In the genomic region with DNA sequence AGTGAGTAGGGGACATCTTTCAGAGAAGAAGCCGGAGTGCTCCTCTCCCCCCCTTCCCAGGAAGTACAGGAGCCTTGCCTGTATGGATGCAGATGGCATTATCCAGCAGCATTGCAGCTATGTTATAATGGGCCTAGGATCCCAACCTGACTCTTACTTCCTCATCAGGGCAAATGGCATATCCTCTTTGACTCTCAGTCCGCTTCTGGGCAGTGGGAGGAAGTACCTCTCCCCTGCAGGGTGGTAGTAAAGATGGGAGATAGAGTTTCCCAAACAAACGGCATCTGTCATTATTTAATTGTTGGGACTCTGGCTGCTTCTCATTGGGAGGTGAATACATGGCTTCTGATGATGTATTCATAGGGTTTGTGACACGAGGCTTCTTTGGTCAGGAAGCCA, we compare ENCODE assay signal across 11 mouse cellular contexts. TPM values are rescaled to one million over a fixed set of nuclear protein-coding genes. Genes with fewer than 3 reads are reported as not detected.
DNase-seq lines count a peak whose midpoint lies in the region; ATAC-seq and TF ChIP-seq lines count a peak whose summit lies in the region.
"Had no signal": no experiment of that assay in that cellular context is flagged by ENCODE, and none has a peak within 500 bp of the region (broad histone marks: within the 10 kb centered on the region; RNA-seq: fewer than 3 reads in every experiment).

No protein-coding gene starts in this region.

- H3K9me3 ChIP-seq in hindbrain, postnatal 0 days (ENCODE audit: low read length) = no peaks in the 10 kb centered on the region
- H3K9me3 ChIP-seq in hindbrain, embryonic 14.5 days (ENCODE audit: control insufficient read depth, low read length) = no peaks in the 10 kb centered on the region
- H3K9me3 ChIP-seq in G1E (replicated peaks) = no peaks in the 10 kb centered on the region
- H3K9me3 ChIP-seq: forebrain, embryonic 12.5 days; neural tube, embryonic 13.5 days had no signal

- peaks cover 8% of the 10 kb centered on the region; the same call in 1 of the 2 replicates for H3K4me1 ChIP-seq in hindbrain, postnatal 0 days (ENCODE audit: insufficient read depth, low read length)
- H3K4me1 ChIP-seq in hindbrain, embryonic 14.5 days (replicated peaks; ENCODE audit: control insufficient read depth, insufficient read depth, low read length) = peaks cover 19% of the 10 kb centered on the region
- H3K4me1 ChIP-seq in G1E (ENCODE audit: insufficient read depth, low read depth, low read length) = peaks cover 78% of the 10 kb centered on the region
- H3K4me1 ChIP-seq in embryonic fibroblast, embryonic 13.5 days (ENCODE audit: control insufficient read depth, insufficient read depth, low read length) = peaks cover 14% of the 10 kb centered on the region

- TF ChIP-seq POLR2A in embryonic fibroblast, embryonic 13.5 days (IDR thresholded peaks at IDR 0.05; ENCODE audit: low read depth, low read length) = no peak

- ATAC-seq in hindbrain, postnatal 0 days = no peak
- ATAC-seq in hindbrain, embryonic 14.5 days (ENCODE audit: low FRiP score) = no peak
- ATAC-seq in G1E (ENCODE audit: extremely low read depth, insufficient number of reproducible peaks, low FRiP score, poor library complexity, severe bottlenecking) = no peak
- ATAC-seq in megakaryocyte, adult 5-6 weeks (ENCODE audit: poor library complexity, severe bottlenecking) = peak; percentile 49

- no peak for TF ChIP-seq CTCF in hindbrain, postnatal 0 days (IDR thresholded peaks at IDR 0.05; ENCODE audit: low read depth)
- no peak for TF ChIP-seq CTCF in G1E (IDR thresholded peaks at IDR 0.05; ENCODE audit: low read depth, low read length)
- TF ChIP-seq CTCF in embryonic fibroblast, embryonic 13.5 days (IDR thresholded peaks at IDR 0.05; ENCODE audit: borderline replicate concordance, insufficient read depth, low read length) = no peak

- no peak overlapping the region for H3K27ac ChIP-seq in hindbrain, postnatal 0 days
- no peak overlapping the region for H3K27ac ChIP-seq in hindbrain, embryonic 14.5 days
- peak overlapping the region; percentile 43; the same call in 1 of the 2 replicates for H3K27ac ChIP-seq in embryonic fibroblast, embryonic 13.5 days (ENCODE audit: insufficient read depth, low read length)
- H3K27ac ChIP-seq: forebrain, embryonic 12.5 days; neural tube, embryonic 13.5 days had no signal

- no peak overlapping the region for H3K4me2 ChIP-seq in hindbrain, postnatal 0 days (ENCODE audit: low read depth, low read length)
- H3K4me2 ChIP-seq in hindbrain, embryonic 14.5 days (replicated peaks) = no peak overlapping the region
- H3K4me2 ChIP-seq: forebrain, embryonic 12.5 days; neural tube, embryonic 13.5 days had no signal

- 0 out of 2 replicates have a peak overlapping the region, but pooled peaks have one; percentile 17 for H3K9ac ChIP-seq in hindbrain, postnatal 0 days (replicated peaks; ENCODE audit: low read length)
- H3K9ac ChIP-seq in hindbrain, embryonic 14.5 days = no peak overlapping the region
- H3K9ac ChIP-seq: forebrain, embryonic 12.5 days; neural tube, embryonic 13.5 days had no signal

- H3K4me3 ChIP-seq in hindbrain, postnatal 0 days (ENCODE audit: low read length) = no peak overlapping the region
- H3K4me3 ChIP-seq in hindbrain, embryonic 14.5 days (replicated peaks; ENCODE audit: low read length) = no peak overlapping the region
- peak overlapping the region; percentile 67; the same call in 1 of the 2 replicates for H3K4me3 ChIP-seq in G1E (ENCODE audit: low read depth, low read length)
- no peak overlapping the region for H3K4me3 ChIP-seq in embryonic fibroblast, embryonic 13.5 days (ENCODE audit: insufficient read depth, low read length)
- H3K4me3 ChIP-seq: forebrain, embryonic 12.5 days; neural tube, embryonic 13.5 days had no signal

- H3K36me3 ChIP-seq in hindbrain, postnatal 0 days (ENCODE audit: insufficient read depth, low read length) = no peaks in the 10 kb centered on the region
- H3K36me3 ChIP-seq in hindbrain, embryonic 14.5 days (replicated peaks; ENCODE audit: control insufficient read depth, insufficient read depth) = no peaks in the 10 kb centered on the region
- H3K36me3 ChIP-seq in G1E (replicated peaks) = peaks cover 74% of the 10 kb centered on the region
- H3K36me3 ChIP-seq: forebrain, embryonic 12.5 days; neural tube, embryonic 13.5 days had no signal

- no peak for DNase-seq in hindbrain, postnatal 0 days (ENCODE audit: low spot score)
- no peak for DNase-seq in hindbrain, embryonic 14.5 days (ENCODE audit: low spot score)
- DNase-seq in G1E (ENCODE audit: low spot score) = peak; percentile 54
- DNase-seq in retina, postnatal 1 day = no peak
- no peak for DNase-seq in urinary bladder, postnatal 25 days (ENCODE audit: low spot score)
- DNase-seq: cerebellum, postnatal 36 days had no signal

- 89% methylated on average over 4 of the region's 4 CpGs for WGBS in hindbrain, postnatal 0 days
- WGBS in hindbrain, embryonic 14.5 days = 87% methylated on average over 4 of the region's 4 CpGs

- H3K27me3 ChIP-seq in hindbrain, postnatal 0 days (ENCODE audit: insufficient read depth, low read length) = no peaks in the 10 kb centered on the region
- H3K27me3 ChIP-seq in hindbrain, embryonic 14.5 days (ENCODE audit: control insufficient read depth, insufficient read depth, low read length) = no peaks in the 10 kb centered on the region
- no peaks in the 10 kb centered on the region for H3K27me3 ChIP-seq in G1E (ENCODE audit: insufficient read depth, low read length)
- H3K27me3 ChIP-seq: neural tube, embryonic 13.5 days; Patski had no signal

RNA-seq across cellular contexts. Expression of gene Map2k3, which starts 4.1 kb away (rescaled TPM):
- total RNA-seq in hindbrain, postnatal 0 days (2014; rRNA removed) = 15.0 and 22.2 TPM in 2 replicates
- 23.6 and 25.3 TPM in 2 replicates for polyA plus RNA-seq in hindbrain, postnatal 0 days (2015; fragmentation: Nextera tagmentation; extraction: Ambion mirVana)
- polyA plus RNA-seq in hindbrain, embryonic 14.5 days (2014; fragmentation: Nextera tagmentation; extraction: Ambion mirVana) = 23.5 and 24.3 TPM in 2 replicates
- 24.6 and 32.1 TPM in 2 replicates for total RNA-seq in G1E (2014; fragmentation: Nextera tagmentation)
- total RNA-seq in G1E (2017) = 22.1 and 30.6 TPM in 2 replicates
- polyA plus RNA-seq in G1E (2012) = 189 and 219 TPM in 2 replicates
- polyA plus RNA-seq in embryonic fibroblast, embryonic 13.5 days (2011; ENCODE audit: insufficient read length, low read depth, missing spikeins) = 53.3 and 59.2 TPM in 2 replicates
- total RNA-seq in megakaryocyte, adult 5-6 weeks (2015) = 34.2 and 37.2 TPM in 2 replicates
- 10.5 and 16.3 TPM in 2 replicates for total RNA-seq in megakaryocyte, adult 5-6 weeks (2017)

RNA-seq across cellular contexts. Expression of gene Natd1, which starts 21.4 kb away (rescaled TPM):
- total RNA-seq in hindbrain, postnatal 0 days (2014; rRNA removed) = 36.8 and 38.7 TPM in 2 replicates
- polyA plus RNA-seq in hindbrain, postnatal 0 days (2015; fragmentation: Nextera tagmentation; extraction: Ambion mirVana) = 15.2 and 16.0 TPM in 2 replicates
- 26.2 and 32.5 TPM in 2 replicates for polyA plus RNA-seq in hindbrain, embryonic 14.5 days (2014; fragmentation: Nextera tagmentation; extraction: Ambion mirVana)
- 10.5 and 10.9 TPM in 2 replicates for total RNA-seq in G1E (2014; fragmentation: Nextera tagmentation)
- 6.4 and 7.7 TPM in 2 replicates for total RNA-seq in G1E (2017)
- 5.4 and 5.9 TPM in 2 replicates for polyA plus RNA-seq in G1E (2012)
- 11.7 and 15.1 TPM in 2 replicates for polyA plus RNA-seq in embryonic fibroblast, embryonic 13.5 days (2011; ENCODE audit: insufficient read length, low read depth, missing spikeins)
- 5.6 and 5.8 TPM in 2 replicates for total RNA-seq in megakaryocyte, adult 5-6 weeks (2015)
- total RNA-seq in megakaryocyte, adult 5-6 weeks (2017) = 2.7 and 3.3 TPM in 2 replicates

RNA-seq across cellular contexts. Expression of gene Tmem11, which starts 56.9 kb away (rescaled TPM):
- 34.6 and 72.0 TPM in 2 replicates for total RNA-seq in hindbrain, postnatal 0 days (2014; rRNA removed)
- 52.1 and 57.1 TPM in 2 replicates for polyA plus RNA-seq in hindbrain, postnatal 0 days (2015; fragmentation: Nextera tagmentation; extraction: Ambion mirVana)
- 52.4 and 57.7 TPM in 2 replicates for polyA plus RNA-seq in hindbrain, embryonic 14.5 days (2014; fragmentation: Nextera tagmentation; extraction: Ambion mirVana)
- total RNA-seq in G1E (2014; fragmentation: Nextera tagmentation) = 32.5 and 38.0 TPM in 2 replicates
- total RNA-seq in G1E (2017) = 56.3 and 60.2 TPM in 2 replicates
- polyA plus RNA-seq in G1E (2012) = 29.6 and 29.8 TPM in 2 replicates
- 31.9 and 34.2 TPM in 2 replicates for polyA plus RNA-seq in embryonic fibroblast, embryonic 13.5 days (2011; ENCODE audit: insufficient read length, low read depth, missing spikeins)
- total RNA-seq in megakaryocyte, adult 5-6 weeks (2015) = 13.3 and 18.7 TPM in 2 replicates
- total RNA-seq in megakaryocyte, adult 5-6 weeks (2017) = 32.7 and 37.7 TPM in 2 replicates
